Mouse (Mus musculus): Measurements from ENCODE around the gene Gorasp1. TPM values are rescaled to one million over a fixed set of nuclear protein-coding genes. Genes with fewer than 3 reads are reported as not detected.
A peak's percentile ranks its signal among the peaks of the same experiment; 100 is the strongest.

Gorasp1 gene
- polyA plus RNA-seq (2016; fragmentation: Nextera tagmentation; extraction: Ambion mirVana), result 26.5 and 26.8 TPM in 2 replicates

- Histone ChIP-seq H3K27ac (peak within 1 kb of the TSS; percentile 94), H3K36me3 (peaks cover 7% of the 10 kb centered on the region), H3K4me3 (peak within 1 kb of the TSS; percentile 79), H3K27me3 (ENCODE audit: insufficient read depth, poor library complexity, severe bottlenecking) (no peaks in the 10 kb centered on the region), H3K9me3 (no peaks in the 10 kb centered on the region), H3K4me1 (peaks cover 26% of the 10 kb centered on the region)
- peak; percentile 96 for DNase-seq (ENCODE audit: low spot score)
- WGBS, result 3% methylated on average over 40 of the region's 40 CpGs
These were observed at the start of gene Gorasp1, which contains the start of gene Ttc21a for GRCm38 (mm10) chr9:119937005-119937773. Gorasp1 (minus strand) TSS chr9:119937565. Ttc21a (plus strand) TSS chr9:119937606.

- H3K27me3 ChIP-seq (ENCODE audit: insufficient read depth, poor library complexity, severe bottlenecking), result no peaks in the 10 kb centered on the region
- H3K4me1 ChIP-seq, result peaks cover 39% of the 10 kb centered on the region
- no peak overlapping the region for H3K27ac ChIP-seq
- no peak for DNase-seq (ENCODE audit: low spot score)
- WGBS, result 83% methylated on average over 10 of the region's 10 CpGs
- no peaks in the 10 kb centered on the region for H3K36me3 ChIP-seq
- no peaks in the 10 kb centered on the region for H3K9me3 ChIP-seq
- H3K4me3 ChIP-seq, result no peak overlapping the region
These were observed 48.7 kb upstream of the Gorasp1 start for GRCm38 (mm10) chr9:119985881-119986574.

GRCm38 (mm10) chr9:119984536-119985011 is 47.2 kb upstream of the Gorasp1 start, which contains the start of gene Csrnp1:
Csrnp1 (minus strand) TSS chr9:119984658.
- no peaks in the 10 kb centered on the region for H3K36me3 ChIP-seq
- peaks cover 53% of the 10 kb centered on the region for H3K4me1 ChIP-seq
- no peaks in the 10 kb centered on the region for H3K27me3 ChIP-seq (ENCODE audit: insufficient read depth, poor library complexity, severe bottlenecking)
- H3K4me3 ChIP-seq, result peak within 1 kb of the TSS; percentile 87
- H3K9me3 ChIP-seq, result no peaks in the 10 kb centered on the region
- 4% methylated on average over 14 of the region's 14 CpGs for WGBS
- peak within 1 kb of the TSS; percentile 94 for H3K27ac ChIP-seq
- DNase-seq (ENCODE audit: low spot score), result peak; percentile 88

GRCm38 (mm10) chr9:119983585-119984535 is 46.5 kb upstream of the Gorasp1 start:
- Histone ChIP-seq H3K4me1 (peaks cover 60% of the 10 kb centered on the region), H3K27me3 (ENCODE audit: insufficient read depth, poor library complexity, severe bottlenecking) (no peaks in the 10 kb centered on the region), H3K4me3 (peak overlapping the region; percentile 87), H3K36me3 (no peaks in the 10 kb centered on the region), H3K9me3 (no peaks in the 10 kb centered on the region), H3K27ac (peak overlapping the region; percentile 94)
- WGBS, result under 1% methylated on average over 79 of the region's 79 CpGs
- DNase-seq (ENCODE audit: low spot score), result peak; percentile 94

- no peaks in the 10 kb centered on the region for H3K36me3 ChIP-seq
- H3K9me3 ChIP-seq, result no peaks in the 10 kb centered on the region
- no peak for DNase-seq (ENCODE audit: low spot score)
- H3K27ac ChIP-seq, result peak overlapping the region; percentile 94
- H3K4me1 ChIP-seq, result peaks cover 68% of the 10 kb centered on the region
- peak overlapping the region; percentile 87 for H3K4me3 ChIP-seq
- no peaks in the 10 kb centered on the region for H3K27me3 ChIP-seq (ENCODE audit: insufficient read depth, poor library complexity, severe bottlenecking)
- WGBS, result under 1% methylated on average over 48 of the region's 48 CpGs
These were observed 45.7 kb upstream of the Gorasp1 start for GRCm38 (mm10) chr9:119982956-119983551.

GRCm38 (mm10) chr9:119982241-119982811 is 45.0 kb upstream of the Gorasp1 start:
- peak overlapping the region; percentile 87 for H3K4me3 ChIP-seq
- H3K9me3 ChIP-seq, result no peaks in the 10 kb centered on the region
- under 1% methylated on average over 11 of the region's 11 CpGs for WGBS
- peak overlapping the region; percentile 94 for H3K27ac ChIP-seq
- peaks cover 76% of the 10 kb centered on the region for H3K4me1 ChIP-seq
- peak; percentile 87 for DNase-seq (ENCODE audit: low spot score)
- H3K27me3 ChIP-seq (ENCODE audit: insufficient read depth, poor library complexity, severe bottlenecking), result no peaks in the 10 kb centered on the region
- H3K36me3 ChIP-seq, result no peaks in the 10 kb centered on the region

GRCm38 (mm10) chr9:119981183-119982179 is 44.1 kb upstream of the Gorasp1 start:
- 1% methylated on average over 16 of the region's 16 CpGs for WGBS
- Histone ChIP-seq H3K4me3 (peak overlapping the region; percentile 87), H3K36me3 (peaks cover 5% of the 10 kb centered on the region; the same call in 1 of the 2 replicates), H3K9me3 (no peaks in the 10 kb centered on the region), H3K4me1 (peaks cover 84% of the 10 kb centered on the region), H3K27ac (peak overlapping the region; percentile 94), H3K27me3 (ENCODE audit: insufficient read depth, poor library complexity, severe bottlenecking) (no peaks in the 10 kb centered on the region)
- peak; percentile 91 for DNase-seq (ENCODE audit: low spot score)

- H3K27ac ChIP-seq, result peak overlapping the region; percentile 94
- H3K4me1 ChIP-seq, result peaks cover 87% of the 10 kb centered on the region
- no peak for DNase-seq (ENCODE audit: low spot score)
- peaks cover 5% of the 10 kb centered on the region; the same call in 1 of the 2 replicates for H3K36me3 ChIP-seq
- WGBS, result 0% methylated on average over 4 of the region's 4 CpGs
- H3K27me3 ChIP-seq (ENCODE audit: insufficient read depth, poor library complexity, severe bottlenecking), result no peaks in the 10 kb centered on the region
- H3K4me3 ChIP-seq, result peak overlapping the region; percentile 87
- H3K9me3 ChIP-seq, result no peaks in the 10 kb centered on the region
These were observed 43.4 kb upstream of the Gorasp1 start for GRCm38 (mm10) chr9:119980770-119981182.

GRCm38 (mm10) chr9:119979749-119980148 is 42.4 kb upstream of the Gorasp1 start:
- peak overlapping the region; percentile 5 for H3K27ac ChIP-seq
- H3K36me3 ChIP-seq, result peaks cover 12% of the 10 kb centered on the region
- no peaks in the 10 kb centered on the region for H3K27me3 ChIP-seq (ENCODE audit: insufficient read depth, poor library complexity, severe bottlenecking)
- WGBS, result 47% methylated on average over 2 of the region's 2 CpGs
- peaks cover 83% of the 10 kb centered on the region for H3K4me1 ChIP-seq
- H3K4me3 ChIP-seq, result no peak overlapping the region
- no peak for DNase-seq (ENCODE audit: low spot score)
- no peaks in the 10 kb centered on the region for H3K9me3 ChIP-seq

- Histone ChIP-seq H3K36me3 (peaks cover 20% of the 10 kb centered on the region), H3K9me3 (no peaks in the 10 kb centered on the region), H3K27me3 (ENCODE audit: insufficient read depth, poor library complexity, severe bottlenecking) (no peaks in the 10 kb centered on the region), H3K4me1 (peaks cover 75% of the 10 kb centered on the region), H3K4me3 (no peak overlapping the region), H3K27ac (peak overlapping the region; percentile 62; the same call in 1 of the 2 replicates)
- WGBS, result 83% methylated on average over 6 of the region's 6 CpGs
- DNase-seq (ENCODE audit: low spot score), result no peak
These were observed 41.6 kb upstream of the Gorasp1 start for GRCm38 (mm10) chr9:119978811-119979441.

Data from heart, embryonic 10.5 days (tissue).